Mouse (Mus musculus) neural tube, embryonic 12.5 days (tissue): ENCODE measurements around the gene Fam124a. TPM values are rescaled to one million over a fixed set of nuclear protein-coding genes. Genes with fewer than 3 reads are reported as not detected.
"Not testable (repeated sequence)": the region's sequence is repeated elsewhere in the genome, so short reads cannot be mapped to it uniquely, and the experiment has no call there.

Source experiments
- ATAC-seq: fragments of 200-750 bp; cut with Nextera tagmentation; 2 replicates; pipeline ENCODE4 v1.8.0; 2017; ENCODE audit warnings: low read depth, mild to moderate bottlenecking, moderate TSS enrichment, moderate library complexity; ENCODE audit not compliant: low FRiP score
- H3K27ac ChIP-seq: fragments of 300-500 bp; sonication (generic); 2 replicates; pipeline ENCODE4 v1.5.1; 2016
- H3K27me3 ChIP-seq: fragments of 300-500 bp; sonication (generic); replicated peaks from 2 replicates; pipeline ENCODE4 v1.6.1; 2016; ENCODE audit warnings: mild to moderate bottlenecking
- H3K36me3 ChIP-seq: fragments of 300-500 bp; sonication (generic); 2 replicates; pipeline ENCODE4 v1.6.1; 2016; ENCODE audit warnings: mild to moderate bottlenecking
- H3K4me1 ChIP-seq: fragments of 300-500 bp; sonication (generic); 2 replicates; pipeline ENCODE4 v1.6.1; 2016
- H3K4me2 ChIP-seq: fragments of 300-500 bp; sonication (generic); replicated peaks from 2 replicates; pipeline ENCODE4 v1.6.1; 2016; ENCODE audit warnings: mild to moderate bottlenecking
- H3K4me3 ChIP-seq: fragments of 300-500 bp; sonication (generic); 2 replicates; pipeline ENCODE4 v1.5.1; 2016
- H3K9ac ChIP-seq: fragments of 300-500 bp; sonication (generic); 2 replicates; pipeline ENCODE4 v1.6.1; 2016; ENCODE audit warnings: mild to moderate bottlenecking
- H3K9me3 ChIP-seq: fragments of 300-500 bp; sonication (generic); 2 replicates; pipeline ENCODE4 v1.6.1; 2016; ENCODE audit warnings: mild to moderate bottlenecking
- WGBS: fragments of 180-500 bp; shearing (Covaris S2); methylation state at CpG from one replicate; pipeline ENCODE4 v1.1.7; 2016; 5-methylcytosine and 5-hydroxymethylcytosine counted together
- polyA plus RNA-seq: library from polyadenylated mRNA; unstranded; fragments of >200 nt; fragmentation: Nextera tagmentation; extraction: Ambion mirVana; gene quantifications from 2 replicates; pipeline ENCODE4 v1.2.1, GENCODE M21; 2016

The Fam124a gene
- polyA plus RNA-seq, 1 experiment from 2014 or later = 16.7 TPM

DNA sequence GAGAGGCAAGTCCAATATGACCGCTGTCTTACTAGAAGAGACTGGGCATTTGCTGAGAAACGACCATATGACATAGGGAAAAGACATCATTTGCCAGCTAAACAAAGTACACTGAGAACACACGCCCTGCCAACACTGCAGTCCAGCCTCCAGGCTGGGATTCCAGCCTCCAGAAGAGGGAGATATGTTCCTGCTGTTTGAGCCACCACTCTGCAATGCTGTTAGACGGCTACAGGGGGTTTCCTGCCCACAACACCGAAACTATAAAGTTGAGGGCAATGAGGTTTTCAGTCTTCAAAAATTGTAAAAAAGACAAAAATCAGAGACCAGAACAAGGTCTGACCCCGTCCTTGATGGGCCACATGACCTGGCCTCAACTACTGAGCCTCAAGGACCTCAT lies 83.6 kb downstream of the Fam124a start:
- Histone ChIP-seq H3K9ac (no peak overlapping the region), H3K27me3 (no peaks in the 10 kb centered on the region), H3K36me3 (no peaks in the 10 kb centered on the region), H3K4me1 (peaks cover 18% of the 10 kb centered on the region; the same call in 1 of the 2 replicates), H3K4me2 (no peak overlapping the region), H3K9me3 (no peaks in the 10 kb centered on the region), H3K27ac (no peak overlapping the region), H3K4me3 (no peak overlapping the region)
- 71% methylated on average over 6 of the region's 6 CpGs for WGBS
- no peak for ATAC-seq

DNA sequence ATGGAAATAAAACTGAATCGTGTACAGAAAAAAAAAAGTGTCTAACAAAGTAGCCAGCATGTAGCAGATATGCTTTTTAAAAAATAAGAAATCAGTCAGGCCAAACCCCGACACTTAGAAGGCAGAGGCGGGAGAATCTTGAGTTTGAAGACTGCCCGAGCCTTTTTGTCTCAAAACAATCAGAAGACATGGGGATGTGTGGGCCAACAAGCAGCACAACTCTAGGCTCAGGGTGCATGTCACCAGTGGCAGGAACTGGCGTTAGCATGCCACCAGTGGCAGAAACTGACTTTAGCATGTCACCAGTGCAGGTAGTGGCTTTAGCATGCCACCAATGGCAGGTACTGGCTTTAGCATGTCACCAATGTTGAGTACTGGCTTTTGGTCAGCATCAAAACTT lies 84.0 kb downstream of the Fam124a start:
- Histone ChIP-seq H3K4me3 (no peak overlapping the region), H3K27ac (no peak overlapping the region), H3K4me2 (no peak overlapping the region), H3K27me3 (no peaks in the 10 kb centered on the region), H3K36me3 (no peaks in the 10 kb centered on the region), H3K9ac (no peak overlapping the region), H3K4me1 (peaks cover 18% of the 10 kb centered on the region; the same call in 1 of the 2 replicates), H3K9me3 (no peaks in the 10 kb centered on the region)
- no peak for ATAC-seq
- WGBS = 84% methylated on average over 5 of the region's 5 CpGs

DNA sequence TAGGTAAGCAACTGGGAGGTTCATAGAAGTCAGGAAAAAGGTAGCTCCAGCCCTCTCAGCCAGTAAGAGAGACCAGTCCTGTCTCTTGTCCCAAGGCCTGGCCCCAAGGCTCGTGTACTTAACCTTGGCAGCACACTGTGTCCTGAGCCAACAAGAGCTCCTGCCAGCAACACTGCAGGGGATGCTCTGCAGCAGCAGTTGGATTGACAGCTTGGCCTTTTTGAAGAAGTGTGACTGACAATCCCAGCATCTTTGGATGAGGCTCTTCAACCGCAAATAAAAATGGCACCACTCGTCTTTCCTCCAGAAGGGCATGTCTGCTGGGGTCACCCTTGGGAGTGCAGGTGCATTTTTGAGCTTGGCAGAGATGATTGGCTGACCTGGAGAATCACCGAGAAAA lies 84.9 kb downstream of the Fam124a start:
- Histone ChIP-seq H3K27me3 (no peaks in the 10 kb centered on the region), H3K9me3 (no peaks in the 10 kb centered on the region), H3K36me3 (no peaks in the 10 kb centered on the region), H3K4me3 (no peak overlapping the region), H3K4me2 (no peak overlapping the region), H3K4me1 (peaks cover 18% of the 10 kb centered on the region; the same call in 1 of the 2 replicates), H3K9ac (no peak overlapping the region), H3K27ac (no peak overlapping the region)
- WGBS = 70% methylated on average over 4 of the region's 4 CpGs
- no peak for ATAC-seq

DNA sequence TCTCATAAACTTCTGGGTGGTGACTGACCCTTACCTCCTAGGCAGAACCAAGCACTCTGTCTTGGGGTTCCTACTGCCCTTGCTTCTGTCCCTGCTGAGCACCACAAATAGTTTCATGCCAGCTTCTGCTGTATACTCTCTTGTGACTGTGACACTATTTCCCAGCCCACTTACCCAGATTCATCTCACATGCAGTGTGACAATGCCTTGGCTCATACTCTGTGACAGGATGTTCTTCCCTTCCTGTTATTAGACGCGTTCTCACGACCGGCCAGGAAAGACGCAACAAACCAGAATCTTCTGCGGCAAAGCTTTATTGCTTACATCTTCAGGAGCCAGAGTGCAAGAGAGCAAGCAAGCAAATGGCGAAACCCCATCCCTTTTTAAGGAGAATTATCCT lies 86.8 kb downstream of the Fam124a start:
- H3K27me3 ChIP-seq, H3K4me2 ChIP-seq, H3K9me3 ChIP-seq, H3K27ac ChIP-seq, H3K36me3 ChIP-seq, H3K4me3 ChIP-seq, H3K9ac ChIP-seq, ATAC-seq: not testable (repeated sequence)
- H3K4me1 ChIP-seq = peaks cover 16% of the 10 kb centered on the region; the same call in 1 of the 2 replicates
- 91% methylated on average over 6 of the region's 7 CpGs for WGBS

DNA sequence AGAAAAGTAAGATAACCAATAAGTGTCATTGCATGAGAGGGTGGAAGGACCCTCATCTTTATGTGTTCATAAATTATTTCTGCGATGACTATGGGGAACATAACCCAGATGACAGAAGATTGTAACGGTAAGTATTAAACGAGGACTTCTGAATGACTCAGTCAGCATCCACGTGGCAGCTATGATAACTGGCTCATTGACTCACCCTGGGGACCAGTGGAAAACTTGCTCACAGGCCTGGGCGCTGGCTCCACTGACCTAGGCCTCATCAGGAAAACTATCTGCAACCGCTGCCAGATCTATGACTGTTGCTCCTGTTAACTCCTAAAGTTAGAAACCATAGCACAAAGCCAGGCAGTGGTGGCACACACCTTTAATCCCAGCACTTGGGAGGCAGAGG lies 92.9 kb downstream of the Fam124a start:
- 90% methylated on average over 6 of the region's 6 CpGs for WGBS
- no peaks in the 10 kb centered on the region for H3K36me3 ChIP-seq
- H3K9me3 ChIP-seq = no peaks in the 10 kb centered on the region
- H3K4me3 ChIP-seq = no peak overlapping the region
- no peaks in the 10 kb centered on the region for H3K27me3 ChIP-seq
- no peaks in the 10 kb centered on the region for H3K4me1 ChIP-seq
- ATAC-seq = no peak
- no peak overlapping the region for H3K27ac ChIP-seq
- no peak overlapping the region for H3K9ac ChIP-seq
- no peak overlapping the region for H3K4me2 ChIP-seq

DNA sequence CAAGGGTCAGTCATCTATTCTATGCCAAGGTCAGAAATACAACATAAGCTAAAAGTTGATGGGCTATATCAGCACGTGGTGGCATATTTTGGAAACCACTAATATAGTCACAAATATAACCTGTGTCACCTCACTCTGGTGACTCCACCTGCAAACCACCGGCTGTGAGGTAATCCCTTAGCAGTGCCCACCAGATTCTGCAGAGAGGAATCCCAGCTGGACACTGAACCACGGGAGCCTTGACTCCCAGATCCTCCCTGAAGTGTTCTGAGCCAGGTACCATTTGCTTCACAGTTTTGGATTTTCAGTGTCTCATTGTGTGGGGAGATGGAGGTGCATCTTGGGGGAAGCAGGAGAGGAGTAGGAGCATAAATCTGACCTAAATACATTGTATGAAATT lies 94.8 kb downstream of the Fam124a start:
- Histone ChIP-seq H3K36me3 (no peaks in the 10 kb centered on the region), H3K27ac (no peak overlapping the region), H3K27me3 (no peaks in the 10 kb centered on the region), H3K4me3 (no peak overlapping the region), H3K9ac (no peak overlapping the region), H3K4me2 (no peak overlapping the region), H3K4me1 (no peaks in the 10 kb centered on the region), H3K9me3 (no peaks in the 10 kb centered on the region)
- 72% methylated on average over 3 of the region's 3 CpGs for WGBS
- ATAC-seq = no peak

DNA sequence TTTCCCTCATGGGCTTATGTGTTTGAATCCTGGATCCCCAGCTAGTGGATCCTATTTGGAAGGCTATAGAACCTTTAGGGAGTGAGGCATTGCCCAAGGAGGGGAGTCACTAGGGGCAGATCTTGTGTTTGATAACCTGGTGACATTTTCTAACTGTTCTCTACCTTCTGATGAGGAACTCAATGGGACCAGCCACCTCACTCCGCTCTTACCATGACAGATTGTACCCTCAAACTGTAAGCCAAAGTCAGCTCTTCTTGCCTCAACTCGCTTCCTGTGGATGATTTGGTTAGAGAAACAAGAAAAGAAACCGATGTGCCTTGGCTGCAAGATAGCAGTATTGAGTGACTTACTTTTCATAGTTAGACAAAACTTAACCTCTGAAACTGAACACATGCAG lies 96.2 kb downstream of the Fam124a start:
- H3K27me3 ChIP-seq = no peaks in the 10 kb centered on the region
- H3K4me3 ChIP-seq = no peak overlapping the region
- no peak overlapping the region for H3K27ac ChIP-seq
- 87% methylated on average over 3 of the region's 3 CpGs for WGBS
- H3K9me3 ChIP-seq = no peaks in the 10 kb centered on the region
- no peak for ATAC-seq
- no peak overlapping the region for H3K9ac ChIP-seq
- H3K4me2 ChIP-seq = no peak overlapping the region
- no peaks in the 10 kb centered on the region for H3K36me3 ChIP-seq
- H3K4me1 ChIP-seq = no peaks in the 10 kb centered on the region

DNA sequence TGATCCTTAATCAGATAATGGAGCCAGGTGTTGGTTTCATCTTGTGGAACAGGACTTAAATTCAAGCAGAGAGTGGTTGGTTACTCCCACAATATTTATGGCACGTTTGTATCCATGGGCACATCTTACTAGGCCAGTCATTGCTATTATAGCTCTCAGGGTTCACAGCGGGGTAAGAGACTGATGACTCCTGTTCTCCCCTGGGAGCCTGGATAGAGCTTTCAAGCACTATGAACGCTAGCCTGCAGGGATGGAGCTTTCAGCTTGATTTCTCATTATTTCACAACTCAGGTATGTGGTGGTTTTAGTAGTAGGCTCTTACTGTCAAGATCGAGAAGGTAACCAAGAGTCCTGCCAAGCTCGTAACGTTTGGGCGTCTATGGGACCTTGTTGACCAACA lies 100.5 kb downstream of the Fam124a start:
- Histone ChIP-seq H3K4me3 (no peak overlapping the region), H3K9ac (no peak overlapping the region), H3K9me3 (no peaks in the 10 kb centered on the region), H3K27me3 (no peaks in the 10 kb centered on the region), H3K4me1 (no peaks in the 10 kb centered on the region), H3K4me2 (no peak overlapping the region), H3K36me3 (no peaks in the 10 kb centered on the region), H3K27ac (no peak overlapping the region)
- 81% methylated on average over 7 of the region's 7 CpGs for WGBS
- no peak for ATAC-seq

DNA sequence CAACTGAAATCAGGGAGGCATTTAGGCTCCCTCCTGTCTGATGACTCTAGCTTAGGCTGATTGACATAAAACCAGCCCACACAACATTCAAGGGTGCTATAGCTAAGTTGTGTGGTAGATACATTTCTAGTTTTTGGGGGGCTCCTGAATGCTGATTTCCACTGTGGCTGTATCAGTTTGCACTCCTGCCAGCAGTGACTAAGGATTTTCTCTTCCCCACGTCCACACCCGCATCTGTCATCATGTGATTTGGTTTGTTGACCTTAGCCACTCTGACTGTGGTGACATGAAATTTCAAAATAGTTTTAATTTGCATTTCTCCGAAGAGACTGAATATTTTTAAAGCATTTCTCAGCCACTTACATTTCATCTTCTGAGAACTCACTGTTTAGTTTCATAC lies 101.9 kb downstream of the Fam124a start:
- H3K9me3 ChIP-seq = no peaks in the 10 kb centered on the region
- no peaks in the 10 kb centered on the region for H3K36me3 ChIP-seq
- WGBS = 81% methylated on average over 3 of the region's 3 CpGs
- no peak for ATAC-seq
- H3K27me3 ChIP-seq = no peaks in the 10 kb centered on the region
- no peak overlapping the region for H3K4me3 ChIP-seq
- H3K9ac ChIP-seq = no peak overlapping the region
- H3K27ac ChIP-seq = no peak overlapping the region
- no peak overlapping the region for H3K4me2 ChIP-seq
- no peaks in the 10 kb centered on the region for H3K4me1 ChIP-seq

Other genes with a start within 250 kb of the Fam124a start
- gene Gucy1b2, start 99.4 kb upstream of the Fam124a start, polyA plus RNA-seq = 0.19 and 0.27 TPM in 2 replicates
- gene Gm4131, start 11.2 kb downstream of the Fam124a start, polyA plus RNA-seq = not detected in 2 replicates
- not detected in 2 replicates for gene Serpine3, start 107.9 kb downstream of the Fam124a start, polyA plus RNA-seq
- gene Ints6, start 205.4 kb downstream of the Fam124a start, polyA plus RNA-seq = 21.4 and 28.1 TPM in 2 replicates